Mouse (Mus musculus) midbrain, embryonic 10.5 days (tissue): ENCODE results near the gene Il17re. TPM values are rescaled to one million over a fixed set of nuclear protein-coding genes. Genes with fewer than 3 reads are reported as not detected.

ENCODE experiments used
- DNase-seq: peaks from one replicate; pipeline ENCODE4 v3.0.0-alpha.2; 2017; ENCODE audit warnings: low spot score
- H3K27ac ChIP-seq: fragments of 300-500 bp; sonication (generic); replicated peaks from 2 replicates; pipeline ENCODE4 v1.5.1; 2016; ENCODE audit warnings: mild to moderate bottlenecking
- H3K27me3 ChIP-seq: fragments of 300-500 bp; sonication (generic); 2 replicates; pipeline ENCODE4 v1.6.1; 2016; ENCODE audit warnings: low read depth, mild to moderate bottlenecking; ENCODE audit not compliant: poor library complexity, severe bottlenecking
- H3K36me3 ChIP-seq: fragments of 300-500 bp; sonication (generic); 2 replicates; pipeline ENCODE4 v1.6.1; 2016; ENCODE audit warnings: mild to moderate bottlenecking, moderate library complexity
- H3K4me1 ChIP-seq: fragments of 300-500 bp; sonication (generic); 2 replicates; pipeline ENCODE4 v1.6.1; 2016
- H3K4me3 ChIP-seq: fragments of 300-500 bp; sonication (generic); 2 replicates; pipeline ENCODE4 v1.5.1; 2016; ENCODE audit warnings: mild to moderate bottlenecking, moderate library complexity
- H3K9me3 ChIP-seq: fragments of 300-500 bp; sonication (generic); replicated peaks from 2 replicates; pipeline ENCODE4 v1.6.1; 2016; ENCODE audit warnings: mild to moderate bottlenecking
- WGBS: fragments of 180-500 bp; shearing (Covaris S2); methylation state at CpG from one replicate; pipeline ENCODE4 v1.1.7; 2016; 5-methylcytosine and 5-hydroxymethylcytosine counted together
- microRNA-seq: library from miRNA; unstranded; fragments of <30 nt; microRNA quantifications from one replicate; pipeline ENCODE4, GENCODE M21; 2017
- polyA plus RNA-seq: library from polyadenylated mRNA; unstranded; fragments of >200 nt; fragmentation: Nextera tagmentation; extraction: Ambion mirVana; gene quantifications from 2 replicates; pipeline ENCODE4 v1.2.1, GENCODE M21; 2016

Il17re gene
- polyA plus RNA-seq, 1 experiment from 2014 or later: 1.4 TPM

GRCm38 (mm10) chr6:113501388-113502084 is 43.3 kb downstream of the Il17re start, which contains the start of gene Prrt3:
Prrt3 (minus strand) TSS chr6:113501931.
- DNase-seq: peak; percentile 66
- Histone ChIP-seq H3K9me3 (peaks cover 2% of the 10 kb centered on the region; the same call in 1 of the 2 replicates), H3K4me3 (peak within 1 kb of the TSS; percentile 63), H3K27ac (peak within 1 kb of the TSS; percentile 69), H3K27me3 (peaks cover 27% of the 10 kb centered on the region), H3K36me3 (no peaks in the 10 kb centered on the region), H3K4me1 (peaks cover 20% of the 10 kb centered on the region)
- WGBS: 3% methylated on average over 32 of the region's 32 CpGs

GRCm38 (mm10) chr6:113502801-113503200 is 44.5 kb downstream of the Il17re start:
- peaks cover 27% of the 10 kb centered on the region for H3K27me3 ChIP-seq
- H3K36me3 ChIP-seq: no peaks in the 10 kb centered on the region
- WGBS: 46% methylated on average over 2 of the region's 2 CpGs
- H3K4me3 ChIP-seq: no peak overlapping the region
- H3K27ac ChIP-seq: no peak overlapping the region
- H3K9me3 ChIP-seq: peaks cover 2% of the 10 kb centered on the region; the same call in 1 of the 2 replicates
- peaks cover 20% of the 10 kb centered on the region for H3K4me1 ChIP-seq
- no peak for DNase-seq

GRCm38 (mm10) chr6:113505689-113506088 is 47.4 kb downstream of the Il17re start:
- DNase-seq: no peak
- Histone ChIP-seq H3K4me3 (no peak overlapping the region), H3K27ac (no peak overlapping the region), H3K27me3 (peaks cover 16% of the 10 kb centered on the region), H3K9me3 (peaks cover 2% of the 10 kb centered on the region; the same call in 1 of the 2 replicates), H3K36me3 (no peaks in the 10 kb centered on the region), H3K4me1 (peaks cover 20% of the 10 kb centered on the region)
- WGBS: 85% methylated on average over 1 of the region's 1 CpGs

GRCm38 (mm10) chr6:113507130-113507529 is 48.8 kb downstream of the Il17re start:
- no peak for DNase-seq

GRCm38 (mm10) chr6:113508272-113508946 is 50.1 kb downstream of the Il17re start:
- peak overlapping the region; percentile 38; the same call in 1 of the 2 replicates for H3K27ac ChIP-seq

More at GRCm38 (mm10) chr6:113507130-113507529, 48.8 kb downstream of the Il17re start:
- Histone ChIP-seq H3K4me1 (peaks cover 8% of the 10 kb centered on the region; the same call in 1 of the 2 replicates), H3K27ac (no peak overlapping the region), H3K9me3 (peaks cover 2% of the 10 kb centered on the region; the same call in 1 of the 2 replicates), H3K27me3 (peaks cover 5% of the 10 kb centered on the region; the same call in 1 of the 2 replicates), H3K36me3 (peaks cover under 1% of the 10 kb centered on the region; the same call in 1 of the 2 replicates), H3K4me3 (no peak overlapping the region)

GRCm38 (mm10) chr6:113508947-113509280 is 50.6 kb downstream of the Il17re start:
- H3K9me3 ChIP-seq: no peaks in the 10 kb centered on the region
- peaks cover 18% of the 10 kb centered on the region for H3K36me3 ChIP-seq
- DNase-seq: no peak
- H3K4me3 ChIP-seq: no peak overlapping the region
- 0 out of 2 replicates have a peak overlapping the region, but pooled peaks have one; percentile 38 for H3K27ac ChIP-seq
- no peaks in the 10 kb centered on the region for H3K27me3 ChIP-seq
- H3K4me1 ChIP-seq: no peaks in the 10 kb centered on the region
- 62% methylated on average over 5 of the region's 5 CpGs for WGBS

More at GRCm38 (mm10) chr6:113508272-113508946, 50.1 kb downstream of the Il17re start:
- Histone ChIP-seq H3K27me3 (no peaks in the 10 kb centered on the region), H3K4me1 (no peaks in the 10 kb centered on the region), H3K9me3 (peaks cover 2% of the 10 kb centered on the region; the same call in 1 of the 2 replicates), H3K4me3 (no peak overlapping the region), H3K36me3 (peaks cover 12% of the 10 kb centered on the region)
- no peak for DNase-seq
- WGBS: 72% methylated on average over 7 of the region's 7 CpGs

- Histone ChIP-seq H3K9me3 (no peaks in the 10 kb centered on the region), H3K4me1 (no peaks in the 10 kb centered on the region), H3K27ac (no peak overlapping the region), H3K36me3 (peaks cover 68% of the 10 kb centered on the region), H3K4me3 (no peak overlapping the region), H3K27me3 (no peaks in the 10 kb centered on the region)
- WGBS: 96% methylated on average over 6 of the region's 6 CpGs
- DNase-seq: no peak
These were observed 55.7 kb downstream of the Il17re start for GRCm38 (mm10) chr6:113513944-113514343.

GRCm38 (mm10) chr6:113514600-113514999 is 56.3 kb downstream of the Il17re start:
- peaks cover 74% of the 10 kb centered on the region for H3K36me3 ChIP-seq
- no peak overlapping the region for H3K4me3 ChIP-seq
- H3K9me3 ChIP-seq: no peaks in the 10 kb centered on the region
- no peak overlapping the region for H3K27ac ChIP-seq
- H3K4me1 ChIP-seq: no peaks in the 10 kb centered on the region
- no peak for DNase-seq
- no peaks in the 10 kb centered on the region for H3K27me3 ChIP-seq
- WGBS: 91% methylated on average over 3 of the region's 3 CpGs

- 96% methylated on average over 8 of the region's 8 CpGs for WGBS
- no peak for DNase-seq
These were observed 59.3 kb downstream of the Il17re start for GRCm38 (mm10) chr6:113517434-113518080.

More at GRCm38 (mm10) chr6:113517434-113518080, 59.3 kb downstream of the Il17re start:
- H3K36me3 ChIP-seq: peaks cover 100% of the 10 kb centered on the region
- H3K4me3 ChIP-seq: no peak overlapping the region
- H3K9me3 ChIP-seq: no peaks in the 10 kb centered on the region
- no peak overlapping the region for H3K27ac ChIP-seq
- no peaks in the 10 kb centered on the region for H3K4me1 ChIP-seq
- H3K27me3 ChIP-seq: no peaks in the 10 kb centered on the region

Small RNA genes lying within 50 kb of the gene (microRNA-seq; reads per million reads assigned to microRNA genes)
- gene Gm24387: not detected

Other genes starting within 250 kb of the Il17re start
- 49.2 and 51.0 TPM in 2 replicates for gene Mtmr14, start 220.6 kb upstream of the Il17re start, polyA plus RNA-seq
- 0.27 and 0.38 TPM in 2 replicates for gene Cpne9, start 176.2 kb upstream of the Il17re start, polyA plus RNA-seq
- gene Brpf1, start 151.3 kb upstream of the Il17re start, polyA plus RNA-seq: 22.4 and 26.2 TPM in 2 replicates
- gene Ogg1, start 131.5 kb upstream of the Il17re start, polyA plus RNA-seq: 16.1 and 18.8 TPM in 2 replicates
- gene Camk1, start 114.5 kb upstream of the Il17re start, polyA plus RNA-seq: 47.2 and 54.3 TPM in 2 replicates
- gene Tada3, start 80.6 kb upstream of the Il17re start, polyA plus RNA-seq: 59.2 and 62.9 TPM in 2 replicates
- 379 and 381 TPM in 2 replicates for gene Arpc4, start 80.4 kb upstream of the Il17re start, polyA plus RNA-seq
- 5.9 and 6.7 TPM in 2 replicates for gene Ttll3, start 69.2 kb upstream of the Il17re start, polyA plus RNA-seq
- gene Rpusd3, start 39.1 kb upstream of the Il17re start, polyA plus RNA-seq: 36.3 and 43.4 TPM in 2 replicates
- gene Cidec, start 22.7 kb upstream of the Il17re start, polyA plus RNA-seq: not detected in 2 replicates
- gene Jagn1, start 15.9 kb upstream of the Il17re start, polyA plus RNA-seq: 90.0 and 93.5 TPM in 2 replicates
- gene Il17rc, start 12.9 kb downstream of the Il17re start, polyA plus RNA-seq: 4.4 and 5.3 TPM in 2 replicates
- 43.0 and 45.4 TPM in 2 replicates for gene Creld1, start 24.8 kb downstream of the Il17re start, polyA plus RNA-seq
- 2.0 and 2.3 TPM in 2 replicates for gene Prrt3, start 43.4 kb downstream of the Il17re start, polyA plus RNA-seq
- 82.0 and 83.4 TPM in 2 replicates for gene Emc3, start 73.2 kb downstream of the Il17re start, polyA plus RNA-seq
- 18.1 and 18.2 TPM in 2 replicates for gene Fancd2, start 73.2 kb downstream of the Il17re start, polyA plus RNA-seq
- 0.17 and 0.52 TPM in 2 replicates for gene Fancd2os, start 142.2 kb downstream of the Il17re start, polyA plus RNA-seq
- 210 and 217 TPM in 2 replicates for gene Brk1, start 146.3 kb downstream of the Il17re start, polyA plus RNA-seq
- 44.4 and 45.5 TPM in 2 replicates for gene Vhl, start 165.5 kb downstream of the Il17re start, polyA plus RNA-seq
- gene Irak2, start 180.0 kb downstream of the Il17re start, polyA plus RNA-seq: 2.6 and 3.0 TPM in 2 replicates
- 0.54 and 0.76 TPM in 2 replicates for gene Tatdn2, start 238.6 kb downstream of the Il17re start, polyA plus RNA-seq